Mouse (Mus musculus) left cerebral cortex, postnatal 10 days (tissue): ENCODE data around the gene Slc44a3. TPM values are rescaled to one million over a fixed set of nuclear protein-coding genes. Genes with fewer than 3 reads are reported as not detected.
A peak's percentile ranks its signal among the peaks of the same experiment; 100 is the strongest.
"Not testable (repeated sequence)": the region's sequence is repeated elsewhere in the genome, so short reads cannot be mapped to it uniquely, and the experiment has no call there.

Experiments used
- DNase-seq, 2 experiments: peaks; one replicate each; pipeline ENCODE4 v3.0.0; 2021 to 2022; ENCODE audit warnings: low spot score in 2 of 2, mixed read lengths in 1 of 2; ENCODE audit errors: extremely low spot score in 1 of 2
- intact Hi-C: fragments of 180-260 bp; cut with DNase I; formaldehyde crosslinking; loops from one replicate; pipeline ENCODE4 v1.15.1; 2025
- total RNA-seq, 2 experiments: library from RNA; stranded (reverse); gene quantifications; 2 replicates each; pipeline ENCODE4 v1.2.3; 2021

The Slc44a3 gene
- total RNA-seq, 2 experiments from 2014 or later: 0.17 TPM; not detected in 1

- no peak for DNase-seq
- intact Hi-C loops: no loop called here
Measured at GRCm38 (mm10) chr3:121558861-121559260, 26.7 kb upstream of the Slc44a3 start.

- intact Hi-C loops: no loop called here
- no peak for DNase-seq
Measured at GRCm38 (mm10) chr3:121556304-121556703, 24.1 kb upstream of the Slc44a3 start.

DNA sequence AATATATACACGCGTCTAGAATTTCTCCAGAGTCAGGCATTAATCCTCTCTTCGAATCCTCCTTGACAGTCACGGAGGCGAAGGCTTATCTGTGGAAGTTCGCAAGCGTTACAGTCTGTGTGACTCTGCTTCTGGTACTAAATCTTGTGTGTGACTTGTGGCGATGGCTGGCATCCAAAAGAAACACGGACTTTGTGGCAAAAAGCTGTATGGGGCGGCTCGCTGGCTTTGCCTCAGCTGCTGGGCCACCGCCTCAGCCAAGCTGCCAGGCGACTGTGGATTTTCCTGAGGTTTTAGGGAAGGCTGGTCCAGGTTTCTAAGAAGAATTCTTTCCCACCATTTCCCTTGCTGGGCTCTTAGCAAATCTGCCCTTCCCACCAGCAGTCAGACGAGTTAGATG lies 21.1 kb upstream of the Slc44a3 start:
- intact Hi-C loops: no loop called here
- peak in 1 of 2 experiments; percentile 28 for DNase-seq

- intact Hi-C loops: no loop called here
- no peak for DNase-seq
Measured at GRCm38 (mm10) chr3:121552723-121553122, 20.5 kb upstream of the Slc44a3 start.

GRCm38 (mm10) chr3:121550370-121550769 lies 18.2 kb upstream of the Slc44a3 start:
- peak in 1 of 2 experiments; percentile 57 for DNase-seq
- intact Hi-C loops: no loop called here

DNA sequence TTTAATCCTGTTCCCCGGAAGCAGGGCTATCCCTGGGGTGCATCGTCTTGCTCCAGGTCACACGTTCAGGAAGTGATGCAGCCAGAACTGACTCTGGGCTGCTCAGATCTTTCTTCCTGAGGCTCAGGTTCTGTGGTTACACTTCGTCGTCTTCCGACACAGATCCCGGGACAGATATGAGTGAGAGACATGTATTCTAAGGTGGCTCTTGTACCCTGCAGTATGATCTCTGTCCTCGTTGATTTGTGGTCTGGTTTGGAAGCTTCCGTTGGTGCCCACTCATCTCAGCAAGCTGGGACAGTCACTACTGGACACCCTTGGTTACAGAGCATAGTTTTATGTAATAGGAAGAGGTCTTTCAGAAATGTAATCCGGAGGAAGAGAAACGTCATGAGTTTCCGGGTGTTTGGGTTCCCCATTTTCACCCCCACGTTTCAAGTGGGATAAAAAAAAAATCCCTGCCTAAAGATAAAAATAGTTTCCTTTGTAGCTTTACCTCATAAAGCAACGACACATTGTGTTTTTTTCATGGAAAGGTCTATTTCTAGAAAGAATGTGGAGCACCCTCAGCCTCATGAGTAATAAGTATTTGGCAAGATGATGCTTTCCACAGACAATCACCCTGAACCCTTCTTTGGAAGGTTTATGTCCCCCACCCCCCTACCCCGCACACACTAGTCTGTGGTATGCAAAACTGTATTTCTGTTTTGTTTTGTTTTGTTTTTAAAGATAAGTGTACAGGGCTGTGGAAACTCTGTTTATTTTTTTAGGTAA lies 15.8 kb upstream of the Slc44a3 start:
- intact Hi-C loops: loop anchor here (2.0 kb wide), 1 partner anchor 189 kb away; no protein-coding TSS in a partner anchor
- DNase-seq: no peak

- no peak for DNase-seq
- intact Hi-C loops: loop anchor here (2.0 kb wide), 1 partner anchor 222 kb away; no protein-coding TSS in a partner anchor
Measured at GRCm38 (mm10) chr3:121540621-121541020, 8.4 kb upstream of the Slc44a3 start.

- no peak for DNase-seq
- intact Hi-C loops: loop anchor here (2.0 to 10.0 kb wide), 3 partner anchors 223 to 605 kb away; no protein-coding TSS in a partner anchor
Measured at GRCm38 (mm10) chr3:121539871-121540431, 7.7 kb upstream of the Slc44a3 start.

GRCm38 (mm10) chr3:121538847-121539246 lies 6.6 kb upstream of the Slc44a3 start:
- not testable (repeated sequence) for DNase-seq
- intact Hi-C loops: loop anchor here (5.0 to 10.0 kb wide), 2 partner anchors 328 to 606 kb away; no protein-coding TSS in a partner anchor

DNA sequence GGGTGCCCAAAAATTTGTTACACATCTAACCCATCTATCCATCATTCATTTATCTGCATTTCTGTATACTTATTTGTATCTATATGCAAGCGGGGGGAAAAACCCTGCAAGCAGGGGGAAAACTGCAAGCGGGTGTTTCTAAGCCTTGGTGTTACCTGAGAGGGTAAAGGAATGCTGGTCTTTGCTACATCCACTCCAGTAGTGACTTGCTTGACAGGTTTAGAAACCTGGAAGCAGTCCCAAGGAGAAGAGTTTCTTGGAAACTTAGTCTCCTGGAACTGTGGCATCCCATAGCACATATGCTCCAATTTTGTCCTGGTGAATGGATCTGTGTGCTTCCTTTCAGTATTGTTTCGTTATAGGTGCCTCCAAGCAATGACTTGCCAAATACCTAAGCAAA lies 5.8 kb upstream of the Slc44a3 start:
- intact Hi-C loops: loop anchor here (5.0 to 10.0 kb wide), 2 partner anchors 329 to 607 kb away; no protein-coding TSS in a partner anchor
- DNase-seq: no peak

DNA sequence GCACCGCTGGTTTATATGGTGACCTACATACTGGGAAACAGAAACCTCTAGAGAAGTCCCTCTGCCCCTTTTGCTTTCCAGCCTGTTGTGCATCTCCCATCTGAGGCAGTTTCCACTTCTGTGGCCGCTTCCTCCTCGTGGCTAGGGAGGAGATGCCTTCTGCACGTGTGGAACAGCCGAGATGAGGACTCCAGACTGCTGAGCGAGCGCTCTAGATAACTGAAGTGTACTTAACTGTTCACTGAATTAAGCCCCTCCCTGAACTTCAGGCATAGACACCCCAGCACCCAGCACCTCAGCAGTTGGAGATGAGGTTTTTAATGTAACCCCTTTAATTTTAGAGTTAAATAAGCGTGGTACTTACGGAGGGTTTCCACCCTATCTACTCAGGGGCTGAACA lies 4.6 kb upstream of the Slc44a3 start:
- intact Hi-C loops: loop anchor here (5.0 to 10.0 kb wide), 2 partner anchors 330 to 608 kb away; no protein-coding TSS in a partner anchor
- DNase-seq: no peak

DNA sequence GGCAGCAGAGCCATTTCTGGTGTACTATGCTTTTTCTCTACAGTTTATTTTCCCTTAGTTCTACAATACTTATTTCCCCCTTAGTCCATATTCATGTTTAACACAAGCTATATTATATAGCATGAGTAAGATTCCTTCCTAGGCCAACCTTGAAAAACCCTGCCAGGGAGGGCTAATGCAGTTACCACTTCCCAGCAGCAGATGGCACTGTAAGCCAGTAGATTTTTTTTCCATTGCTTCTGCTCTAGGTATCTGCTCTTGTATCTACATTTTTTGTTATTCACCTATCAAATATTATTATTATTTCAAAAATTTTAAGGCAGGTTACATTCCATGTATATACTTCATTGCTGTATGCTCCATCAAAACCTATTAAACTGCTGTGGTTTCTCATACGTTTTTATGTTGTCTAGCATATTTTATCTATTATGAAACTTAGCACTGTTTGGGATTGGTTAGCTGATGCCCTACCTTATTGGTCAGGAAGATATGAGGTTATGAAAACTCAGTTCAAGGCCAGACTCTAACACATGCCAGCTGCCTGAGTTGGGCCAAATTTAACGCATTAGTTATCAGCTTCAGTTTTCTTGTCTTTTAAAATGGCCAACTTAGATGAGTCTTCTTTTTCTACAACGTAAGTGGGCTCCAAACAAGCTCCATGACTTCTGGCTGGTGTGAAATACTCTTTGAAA lies 3.8 kb upstream of the Slc44a3 start:
- peak in 1 of 2 experiments; percentile 40 for DNase-seq
- intact Hi-C loops: loop anchor here (5.0 to 10.0 kb wide), 2 partner anchors 331 to 609 kb away; no protein-coding TSS in a partner anchor

GRCm38 (mm10) chr3:121531370-121532148 lies 645 bp downstream of the Slc44a3 start:
- no peak for DNase-seq
- intact Hi-C loops: loop anchor here (10.0 kb wide), 1 partner anchor 613 kb away; no protein-coding TSS in a partner anchor

GRCm38 (mm10) chr3:121530546-121531258 lies 1.5 kb downstream of the Slc44a3 start:
- intact Hi-C loops: loop anchor here (10.0 kb wide), 1 partner anchor 614 kb away; no protein-coding TSS in a partner anchor
- no peak for DNase-seq

GRCm38 (mm10) chr3:121526096-121527093 lies 5.8 kb downstream of the Slc44a3 start:
- intact Hi-C loops: no loop called here
- DNase-seq: no peak

DNA sequence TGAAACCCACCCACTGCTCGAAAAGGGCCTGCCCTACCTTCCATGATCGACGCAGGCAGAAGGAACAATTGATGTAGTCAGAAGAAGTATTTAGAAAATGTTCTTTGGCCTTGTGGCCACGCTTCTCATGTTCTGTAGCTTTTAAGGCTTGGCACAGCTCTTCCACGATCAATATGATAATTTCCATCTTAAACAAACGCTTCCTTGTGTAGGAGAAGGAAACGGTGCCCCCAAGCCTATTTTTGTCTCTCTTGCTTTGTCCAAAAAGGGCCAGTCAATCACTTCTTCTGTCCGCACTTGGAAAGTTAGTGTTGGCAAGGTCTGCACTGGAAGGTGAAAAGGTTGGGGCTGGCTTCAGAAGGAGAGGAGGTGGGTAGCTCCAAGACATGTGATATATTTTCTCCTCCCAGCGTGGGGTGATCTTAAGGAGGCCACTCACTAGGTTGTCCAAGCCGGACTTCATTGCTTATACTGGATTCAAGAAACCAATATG lies 10.5 kb downstream of the Slc44a3 start:
- no peak for DNase-seq
- intact Hi-C loops: no loop called here

GRCm38 (mm10) chr3:121521123-121521522 lies 11.1 kb downstream of the Slc44a3 start:
- DNase-seq: no peak
- intact Hi-C loops: no loop called here
